Mouse (Mus musculus) limb, embryonic 15.5 days (tissue): ENCODE measurements around the gene 2610042L04Rik. TPM values are rescaled to one million over a fixed set of nuclear protein-coding genes. Genes with fewer than 3 reads are reported as not detected.
"Not testable (repeated sequence)": the region's sequence is repeated elsewhere in the genome, so short reads cannot be mapped to it uniquely, and the experiment has no call there.

Source experiments
- ATAC-seq: fragments of 200-750 bp; cut with Nextera tagmentation; 2 replicates; pipeline ENCODE4 v1.8.0; 2017; ENCODE audit warnings: low read depth, moderate TSS enrichment; ENCODE audit not compliant: insufficient number of reproducible peaks, low FRiP score, low TSS enrichment
- H3K27ac ChIP-seq: fragments of 300-500 bp; sonication (generic); 2 replicates; pipeline ENCODE4 v1.5.1; 2015; ENCODE audit warnings: moderate library complexity, mild to moderate bottlenecking, inconsistent platforms
- H3K27me3 ChIP-seq: fragments of 300-500 bp; sonication (generic); 2 replicates; pipeline ENCODE4 v1.6.1; 2015; ENCODE audit warnings: inconsistent platforms
- H3K36me3 ChIP-seq: fragments of 300-500 bp; sonication (generic); 2 replicates; pipeline ENCODE4 v1.6.1; 2015; ENCODE audit warnings: inconsistent platforms
- H3K4me1 ChIP-seq: fragments of 300-500 bp; sonication (generic); 2 replicates; pipeline ENCODE4 v1.6.1; 2015; ENCODE audit warnings: inconsistent platforms
- H3K4me2 ChIP-seq: fragments of 300-500 bp; sonication (generic); 2 replicates; pipeline ENCODE4 v1.6.1; 2015; ENCODE audit warnings: mild to moderate bottlenecking, inconsistent platforms
- H3K4me3 ChIP-seq: fragments of 300-500 bp; sonication (generic); 2 replicates; pipeline ENCODE4 v1.5.1; 2015; ENCODE audit warnings: mild to moderate bottlenecking, inconsistent platforms
- H3K9ac ChIP-seq: fragments of 300-500 bp; sonication (generic); 2 replicates; pipeline ENCODE4 v1.6.1; 2015; ENCODE audit warnings: inconsistent platforms
- H3K9me3 ChIP-seq: fragments of 300-500 bp; sonication (generic); 2 replicates; pipeline ENCODE4 v1.6.1; 2016; ENCODE audit warnings: inconsistent platforms
- polyA plus RNA-seq: library from polyadenylated mRNA; unstranded; fragments of >200 nt; fragmentation: Nextera tagmentation; extraction: Ambion mirVana; gene quantifications from 2 replicates; pipeline ENCODE4 v1.2.1, GENCODE M21; 2015

2610042L04Rik gene
- polyA plus RNA-seq, 1 experiment from 2014 or later = 0.31 TPM

- H3K4me1 ChIP-seq, H3K4me2 ChIP-seq, H3K9ac ChIP-seq, H3K27ac ChIP-seq, H3K27me3 ChIP-seq, H3K36me3 ChIP-seq, H3K9me3 ChIP-seq, ATAC-seq, H3K4me3 ChIP-seq: not testable (repeated sequence)
Measured at GRCm38 (mm10) chr14:4403840-4404239, 69.3 kb downstream of the 2610042L04Rik start.

Other genes with a start within 250 kb of the 2610042L04Rik start
- 0.52 and 0.72 TPM in 2 replicates for gene Gm8108, start 224.2 kb upstream of the 2610042L04Rik start, polyA plus RNA-seq
- not detected in 2 replicates for gene Gm3127, start 169.7 kb upstream of the 2610042L04Rik start, polyA plus RNA-seq
- gene Gm2974, start 152.2 kb upstream of the 2610042L04Rik start, polyA plus RNA-seq = 0.21 and 0.36 TPM in 2 replicates
- not detected in 2 replicates for gene Gm3138, start 85.1 kb upstream of the 2610042L04Rik start, polyA plus RNA-seq
- not detected in 2 replicates for gene Gm3149, start 17.5 kb upstream of the 2610042L04Rik start, polyA plus RNA-seq
- not detected in 2 replicates for gene Gm3159, start 62.8 kb downstream of the 2610042L04Rik start, polyA plus RNA-seq
- 0.34 and 0.47 TPM in 2 replicates for gene Gm3164, start 80.7 kb downstream of the 2610042L04Rik start, polyA plus RNA-seq
- not detected in 2 replicates for gene Gm3173, start 96.2 kb downstream of the 2610042L04Rik start, polyA plus RNA-seq
- not detected in 2 replicates for gene Gm3182, start 147.0 kb downstream of the 2610042L04Rik start, polyA plus RNA-seq
- gene Gm3047, start 220.6 kb downstream of the 2610042L04Rik start, polyA plus RNA-seq = not detected in 2 replicates